Mouse (Mus musculus): ENCODE measurements around the gene Mrps21. TPM values are rescaled to one million over a fixed set of nuclear protein-coding genes. Genes with fewer than 3 reads are reported as not detected.
"Not testable (repeated sequence)": the region's sequence is repeated elsewhere in the genome, so short reads cannot be mapped to it uniquely, and the experiment has no call there.

Gene Mrps21
- polyA plus RNA-seq (2016; fragmentation: Nextera tagmentation; extraction: Ambion mirVana) = 344 and 355 TPM in 2 replicates

GRCm38 (mm10) chr3:95871392-95871867 lies at the start of gene Mrps21:
TSS of gene Mrps21 (minus strand) at chr3:95871519.
- ATAC-seq (ENCODE audit: insufficient number of reproducible peaks, insufficient read depth, low FRiP score, low TSS enrichment, low read depth) = peak; percentile 88
- Histone ChIP-seq H3K4me2 (peak within 1 kb of the TSS; percentile 70), H3K4me1 (replicated peaks) (peaks cover 17% of the 10 kb centered on the region), H3K4me3 (replicated peaks) (peak within 1 kb of the TSS; percentile 69), H3K9me3 (no peaks in the 10 kb centered on the region), H3K27ac (peak within 1 kb of the TSS; percentile 85), H3K27me3 (no peaks in the 10 kb centered on the region), H3K9ac (replicated peaks) (peak within 1 kb of the TSS; percentile 80), H3K36me3 (peaks cover 33% of the 10 kb centered on the region)
- under 1% methylated on average over 33 of the region's 33 CpGs for WGBS

- H3K4me2 ChIP-seq; H3K4me1 ChIP-seq (replicated peaks); H3K36me3 ChIP-seq; ATAC-seq (ENCODE audit: insufficient number of reproducible peaks, insufficient read depth, low FRiP score, low TSS enrichment, low read depth); H3K27me3 ChIP-seq; H3K9ac ChIP-seq (replicated peaks); H3K4me3 ChIP-seq (replicated peaks); H3K9me3 ChIP-seq; H3K27ac ChIP-seq: not testable (repeated sequence)
- WGBS = 63% methylated on average over 2 of the region's 2 CpGs
Measured at GRCm38 (mm10) chr3:95920532-95920931, 49.2 kb upstream of the Mrps21 start.

GRCm38 (mm10) chr3:95916760-95917159 lies 45.4 kb upstream of the Mrps21 start:
- Histone ChIP-seq H3K27ac (no peak overlapping the region), H3K4me3 (replicated peaks) (no peak overlapping the region), H3K4me1 (replicated peaks) (no peaks in the 10 kb centered on the region), H3K4me2 (no peak overlapping the region), H3K27me3 (no peaks in the 10 kb centered on the region), H3K9me3 (no peaks in the 10 kb centered on the region), H3K9ac (replicated peaks) (no peak overlapping the region), H3K36me3 (no peaks in the 10 kb centered on the region)
- 78% methylated on average over 7 of the region's 7 CpGs for WGBS
- no peak for ATAC-seq (ENCODE audit: insufficient number of reproducible peaks, insufficient read depth, low FRiP score, low TSS enrichment, low read depth)

- Histone ChIP-seq H3K9ac (replicated peaks) (no peak overlapping the region), H3K4me3 (replicated peaks) (no peak overlapping the region), H3K9me3 (no peaks in the 10 kb centered on the region), H3K27ac (no peak overlapping the region), H3K4me1 (replicated peaks) (no peaks in the 10 kb centered on the region), H3K4me2 (no peak overlapping the region), H3K27me3 (no peaks in the 10 kb centered on the region), H3K36me3 (no peaks in the 10 kb centered on the region)
- no peak for ATAC-seq (ENCODE audit: insufficient number of reproducible peaks, insufficient read depth, low FRiP score, low TSS enrichment, low read depth)
- 87% methylated on average over 4 of the region's 4 CpGs for WGBS
Measured at GRCm38 (mm10) chr3:95914706-95915105, 43.4 kb upstream of the Mrps21 start.

- H3K36me3 ChIP-seq = no peaks in the 10 kb centered on the region
- H3K27ac ChIP-seq = no peak overlapping the region
- peaks cover 34% of the 10 kb centered on the region for H3K4me1 ChIP-seq (replicated peaks)
- H3K9ac ChIP-seq (replicated peaks) = no peak overlapping the region
- no peak for ATAC-seq (ENCODE audit: insufficient number of reproducible peaks, insufficient read depth, low FRiP score, low TSS enrichment, low read depth)
- H3K4me2 ChIP-seq = 0 out of 2 replicates have a peak overlapping the region, but pooled peaks have one; percentile 93
- 31% methylated on average over 4 of the region's 4 CpGs for WGBS
- no peak overlapping the region for H3K4me3 ChIP-seq (replicated peaks)
- 0 out of 2 replicates have a peak, but pooled peaks cover 3% of the 10 kb centered on the region for H3K27me3 ChIP-seq
- no peaks in the 10 kb centered on the region for H3K9me3 ChIP-seq
Measured at GRCm38 (mm10) chr3:95907613-95908012, 36.3 kb upstream of the Mrps21 start.

GRCm38 (mm10) chr3:95906860-95907259 lies 35.5 kb upstream of the Mrps21 start:
- under 1% methylated on average over 12 of the region's 12 CpGs for WGBS
- Histone ChIP-seq H3K4me1 (replicated peaks) (peaks cover 41% of the 10 kb centered on the region), H3K4me3 (replicated peaks) (peak overlapping the region; percentile 51), H3K9me3 (no peaks in the 10 kb centered on the region), H3K9ac (replicated peaks) (no peak overlapping the region), H3K36me3 (no peaks in the 10 kb centered on the region; the same call in 1 of the 2 replicates), H3K27ac (no peak overlapping the region), H3K4me2 (peak overlapping the region; percentile 93), H3K27me3 (0 out of 2 replicates have a peak, but pooled peaks cover 3% of the 10 kb centered on the region)
- no peak for ATAC-seq (ENCODE audit: insufficient number of reproducible peaks, insufficient read depth, low FRiP score, low TSS enrichment, low read depth)

- peak overlapping the region; percentile 51 for H3K4me3 ChIP-seq (replicated peaks)
- under 1% methylated on average over 12 of the region's 12 CpGs for WGBS
- peak overlapping the region; percentile 88; the same call in 1 of the 2 replicates for H3K27ac ChIP-seq
- peaks cover 2% of the 10 kb centered on the region; the same call in 1 of the 2 replicates for H3K36me3 ChIP-seq
- H3K4me2 ChIP-seq = peak overlapping the region; percentile 93
- H3K9ac ChIP-seq (replicated peaks) = peak overlapping the region; percentile 74; the same call in 1 of the 2 replicates
- peaks cover 45% of the 10 kb centered on the region for H3K4me1 ChIP-seq (replicated peaks)
- H3K27me3 ChIP-seq = 0 out of 2 replicates have a peak, but pooled peaks cover 3% of the 10 kb centered on the region
- no peaks in the 10 kb centered on the region for H3K9me3 ChIP-seq
- ATAC-seq (ENCODE audit: insufficient number of reproducible peaks, insufficient read depth, low FRiP score, low TSS enrichment, low read depth) = peak; percentile 27; the same call in 1 of the 2 replicates
Measured at GRCm38 (mm10) chr3:95905940-95906492, 34.7 kb upstream of the Mrps21 start.

- Histone ChIP-seq H3K4me3 (replicated peaks) (peak overlapping the region; percentile 51), H3K4me1 (replicated peaks) (peaks cover 45% of the 10 kb centered on the region), H3K9ac (replicated peaks) (peak overlapping the region; percentile 74), H3K27ac (peak overlapping the region; percentile 88), H3K4me2 (peak overlapping the region; percentile 93), H3K9me3 (no peaks in the 10 kb centered on the region), H3K36me3 (peaks cover 7% of the 10 kb centered on the region), H3K27me3 (0 out of 2 replicates have a peak, but pooled peaks cover 3% of the 10 kb centered on the region)
- 0 out of 2 replicates have a peak, but pooled peaks have one; percentile 37 for ATAC-seq (ENCODE audit: insufficient number of reproducible peaks, insufficient read depth, low FRiP score, low TSS enrichment, low read depth)
- under 1% methylated on average over 18 of the region's 18 CpGs for WGBS
Measured at GRCm38 (mm10) chr3:95905146-95905939, 34.0 kb upstream of the Mrps21 start.

GRCm38 (mm10) chr3:95904568-95904967 lies 33.2 kb upstream of the Mrps21 start, which contains the start of gene Car14:
TSS of gene Car14 (minus strand) at chr3:95904691.
- 0 out of 2 replicates have a peak, but pooled peaks cover 3% of the 10 kb centered on the region for H3K27me3 ChIP-seq
- H3K9ac ChIP-seq (replicated peaks) = peak within 1 kb of the TSS; percentile 74
- under 1% methylated on average over 15 of the region's 15 CpGs for WGBS
- H3K9me3 ChIP-seq = no peaks in the 10 kb centered on the region
- H3K36me3 ChIP-seq = peaks cover 11% of the 10 kb centered on the region
- peak; percentile 50; the same call in 1 of the 2 replicates for ATAC-seq (ENCODE audit: insufficient number of reproducible peaks, insufficient read depth, low FRiP score, low TSS enrichment, low read depth)
- H3K4me3 ChIP-seq (replicated peaks) = peak within 1 kb of the TSS; percentile 51
- H3K4me1 ChIP-seq (replicated peaks) = peaks cover 45% of the 10 kb centered on the region
- peak within 1 kb of the TSS; percentile 93 for H3K4me2 ChIP-seq
- H3K27ac ChIP-seq = peak within 1 kb of the TSS; percentile 88

- H3K4me3 ChIP-seq (replicated peaks) = peak overlapping the region; percentile 51
- ATAC-seq (ENCODE audit: insufficient number of reproducible peaks, insufficient read depth, low FRiP score, low TSS enrichment, low read depth) = 0 out of 2 replicates have a peak, but pooled peaks have one; percentile 8
- H3K27me3 ChIP-seq = 0 out of 2 replicates have a peak, but pooled peaks cover 3% of the 10 kb centered on the region
- peaks cover 45% of the 10 kb centered on the region for H3K4me1 ChIP-seq (replicated peaks)
- peak overlapping the region; percentile 74 for H3K9ac ChIP-seq (replicated peaks)
- WGBS = 1% methylated on average over 15 of the region's 15 CpGs
- peak overlapping the region; percentile 88 for H3K27ac ChIP-seq
- H3K9me3 ChIP-seq = no peaks in the 10 kb centered on the region
- peaks cover 15% of the 10 kb centered on the region for H3K36me3 ChIP-seq
- peak overlapping the region; percentile 93 for H3K4me2 ChIP-seq
Measured at GRCm38 (mm10) chr3:95903753-95904502, 32.6 kb upstream of the Mrps21 start.
